Mouse (Mus musculus) cortical plate, adult 2 months (tissue): ENCODE measurements around the gene Rps7.

ENCODE experiments used
- CTCF ChIP-seq: fragments of 200-500 bp; IDR thresholded peaks from 2 replicates; pipeline ENCODE4 v1.5.1; 2011; ENCODE audit warnings: mild to moderate bottlenecking, control low read depth, low read length; ENCODE audit not compliant: insufficient read depth; ENCODE audit errors: extremely low read depth
- POLR2A ChIP-seq: fragments of 200-500 bp; IDR thresholded peaks from 2 replicates; pipeline ENCODE4 v1.6.1; 2011; ENCODE audit warnings: mild to moderate bottlenecking, low read length, control low read depth; ENCODE audit not compliant: insufficient read depth; ENCODE audit errors: extremely low read depth

- no peak for TF ChIP-seq CTCF
- TF ChIP-seq POLR2A, result no peak
These were observed 32.3 kb downstream of the Rps7 start for GRCm38 (mm10) chr12:28603494-28603893.
